Mouse (Mus musculus) C2C12 (cell line): Measurements from ENCODE around the gene Scoc. TPM values are rescaled to one million over a fixed set of nuclear protein-coding genes. Genes with fewer than 3 reads are reported as not detected.
"Not testable (repeated sequence)": the region's sequence is repeated elsewhere in the genome, so short reads cannot be mapped to it uniquely, and the experiment has no call there.

Experiments used
- H3K27me3 ChIP-seq: one replicate; pipeline ENCODE4 v1.6.1; 2011; ENCODE audit not compliant: control insufficient read depth, insufficient read depth, insufficient read length
- H3K36me3 ChIP-seq: one replicate; pipeline ENCODE4 v1.6.1; 2011; ENCODE audit not compliant: control insufficient read depth, insufficient read depth
- H3K4me3 ChIP-seq: one replicate; pipeline ENCODE4 v1.5.1; 2011; ENCODE audit warnings: mild to moderate bottlenecking, control low read depth; ENCODE audit not compliant: poor library complexity, insufficient read depth, severe bottlenecking
- H3K79me2 ChIP-seq: one replicate; pipeline ENCODE4 v1.6.1; 2011; ENCODE audit not compliant: control insufficient read depth, insufficient read depth
- H3K79me3 ChIP-seq: one replicate; pipeline ENCODE4 v1.6.1; 2011; ENCODE audit warnings: low read depth, control low read depth
- H3ac ChIP-seq: one replicate; pipeline ENCODE3; 2011; ENCODE audit warnings: low read depth; ENCODE audit not compliant: control insufficient read depth, insufficient read length
- CEBPB ChIP-seq: IDR thresholded peaks from one replicate; pipeline ENCODE4 v1.6.1; 2011; ENCODE audit warnings: low read depth, mild to moderate bottlenecking, control low read depth, moderate library complexity
- CTCF ChIP-seq: IDR thresholded peaks from one replicate; pipeline ENCODE4 v1.5.1; 2011; ENCODE audit not compliant: control insufficient read depth, insufficient read depth, insufficient read length
- FOSL1 ChIP-seq: IDR thresholded peaks from one replicate; pipeline ENCODE4 v1.8.0; 2011; ENCODE audit warnings: mild to moderate bottlenecking, low read length; ENCODE audit not compliant: poor library complexity, insufficient read depth, severe bottlenecking
- MAX ChIP-seq: IDR thresholded peaks from one replicate; pipeline ENCODE4 v1.6.1; 2011; ENCODE audit warnings: mild to moderate bottlenecking, control low read depth
- MYOD1 ChIP-seq: IDR thresholded peaks from one replicate; pipeline ENCODE4 v1.6.1; 2011; ENCODE audit warnings: low read depth; ENCODE audit not compliant: control insufficient read depth, insufficient read length
- MYOG ChIP-seq: IDR thresholded peaks from one replicate; pipeline ENCODE4 v1.6.1; 2011; ENCODE audit not compliant: control insufficient read depth, insufficient read length; ENCODE audit errors: extremely low read depth
- USF1 ChIP-seq: IDR thresholded peaks from one replicate; pipeline ENCODE4 v1.6.1; 2011; ENCODE audit warnings: low read depth, mild to moderate bottlenecking, control low read depth, moderate library complexity
- polyA plus RNA-seq: library from polyadenylated mRNA; unstranded; fragments of >200 nt; fragmentation: generic; extraction: Trizol; gene quantifications from one replicate; pipeline ENCODE4 v1.2.1, GENCODE M21; 2012; ENCODE audit warnings: missing spikeins

Scoc gene
- polyA plus RNA-seq, 1 experiment, result 41.6 TPM

DNA sequence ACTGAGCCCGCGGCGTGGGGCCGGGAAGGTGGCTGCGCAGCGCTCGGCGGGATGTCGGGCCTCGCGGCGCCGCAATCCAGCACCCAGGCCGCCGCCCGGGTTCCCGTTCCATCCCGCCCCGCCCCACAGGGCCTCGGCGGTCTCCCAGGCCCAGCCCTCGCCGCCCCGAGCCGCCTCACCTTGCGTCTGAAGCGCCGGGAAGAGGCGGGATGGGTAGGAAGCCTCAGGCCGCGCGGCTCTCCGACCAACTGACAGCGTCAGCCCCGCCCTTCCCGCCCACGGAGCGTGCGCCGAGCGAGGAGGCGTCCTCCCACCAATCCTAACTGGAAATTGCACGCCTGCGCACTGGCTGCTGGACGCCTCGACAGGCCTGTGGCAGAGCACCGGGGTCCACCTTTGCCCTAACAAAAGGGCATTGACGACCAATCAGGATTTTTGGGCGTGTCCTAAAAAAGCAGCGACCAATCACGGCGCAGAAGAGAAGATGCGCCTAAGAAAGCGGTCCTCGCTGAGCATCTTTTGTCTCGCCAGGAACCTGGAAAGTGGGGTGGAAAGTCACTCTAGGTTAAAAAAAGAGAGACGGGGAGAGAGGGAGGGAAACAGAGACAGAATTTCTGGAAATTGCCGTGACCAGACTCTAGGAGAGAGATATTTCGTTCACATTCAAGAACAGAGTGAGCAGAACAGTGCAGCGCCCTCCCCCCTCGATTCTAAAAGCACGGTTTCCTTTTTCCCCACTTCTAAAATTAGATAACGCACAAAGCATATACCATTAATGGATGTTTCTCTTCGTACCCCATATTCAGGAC is 15.7 kb downstream of the Scoc start:
- TF ChIP-seq MAX (peak; percentile 25), MYOG (no peak), FOSL1 (no peak), CEBPB (no peak), USF1 (no peak)
- Histone ChIP-seq H3K79me2 (peaks cover 30% of the 10 kb centered on the region), H3ac (peak overlapping the region; percentile 95), H3K79me3 (peaks cover 16% of the 10 kb centered on the region), H3K4me3 (peak overlapping the region; percentile 80), H3K36me3 (peaks cover 8% of the 10 kb centered on the region), H3K27me3 (no peaks in the 10 kb centered on the region)

DNA sequence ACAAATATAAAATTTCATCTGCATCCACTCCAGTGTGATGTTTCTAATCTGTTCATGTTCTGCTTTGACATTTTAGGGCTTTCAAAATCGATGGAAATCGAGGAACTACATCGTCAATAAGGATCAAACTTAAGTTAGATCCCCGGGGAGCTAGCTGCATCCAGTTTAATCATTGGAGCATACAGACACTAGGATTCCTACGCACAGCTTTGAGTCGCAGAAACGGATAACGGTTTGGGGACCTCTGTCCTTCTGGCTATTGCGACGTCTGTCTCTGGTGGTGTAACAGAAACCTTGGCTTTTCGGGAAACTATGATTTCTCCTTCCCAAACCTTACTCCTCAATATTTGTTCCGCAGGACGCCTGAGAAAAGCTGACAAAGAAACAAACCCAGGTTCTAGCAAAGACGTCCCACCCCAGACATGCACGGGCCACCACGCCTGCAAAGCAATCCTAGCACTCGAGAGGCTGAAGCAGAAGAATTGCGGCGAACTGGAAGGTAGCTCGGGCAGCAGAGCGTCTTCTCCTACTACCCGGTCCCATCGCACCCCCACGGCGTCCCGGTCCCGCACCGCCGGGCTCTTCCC is 16.4 kb downstream of the Scoc start:
- H3K79me2 ChIP-seq, result peaks cover 35% of the 10 kb centered on the region
- peak overlapping the region; percentile 95 for H3ac ChIP-seq
- no peak for TF ChIP-seq MYOG
- TF ChIP-seq CTCF, result no peak
- TF ChIP-seq MAX, result no peak
- no peak for TF ChIP-seq FOSL1
- TF ChIP-seq MYOD1, result no peak
- no peak for TF ChIP-seq CEBPB
- TF ChIP-seq USF1, result no peak
- peaks cover 19% of the 10 kb centered on the region for H3K79me3 ChIP-seq
- no peaks in the 10 kb centered on the region for H3K27me3 ChIP-seq
- H3K36me3 ChIP-seq, result peaks cover 10% of the 10 kb centered on the region
- H3K4me3 ChIP-seq, result peak overlapping the region; percentile 80

DNA sequence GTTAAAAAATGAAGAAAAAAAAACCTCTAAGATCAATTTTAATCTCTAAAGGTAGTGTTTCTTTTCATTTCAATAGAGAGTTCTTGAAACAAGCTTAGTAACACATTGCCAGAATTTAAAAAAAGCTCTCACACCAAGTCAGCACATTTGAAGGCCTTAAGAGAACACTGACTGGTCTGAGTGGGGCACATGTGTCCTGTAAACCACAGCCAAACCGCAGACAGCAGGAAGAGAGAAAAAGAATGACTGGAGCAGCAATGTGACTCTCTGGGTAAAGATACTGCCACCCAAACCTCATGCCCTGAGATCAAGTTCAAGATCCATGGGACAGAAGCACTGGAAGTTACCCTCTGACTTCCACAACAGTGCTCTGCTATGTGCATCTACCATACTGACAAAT is 21.1 kb downstream of the Scoc start:
- Histone ChIP-seq H3K27me3 (no peaks in the 10 kb centered on the region), H3K4me3 (no peak overlapping the region), H3ac (no peak overlapping the region), H3K36me3 (peaks cover 30% of the 10 kb centered on the region), H3K79me2 (peaks cover 35% of the 10 kb centered on the region), H3K79me3 (peaks cover 19% of the 10 kb centered on the region)
- TF ChIP-seq USF1, result no peak
- TF ChIP-seq CTCF, result no peak
- TF ChIP-seq MYOG, result no peak
- TF ChIP-seq FOSL1, result no peak
- TF ChIP-seq MYOD1, result no peak
- TF ChIP-seq MAX, result no peak
- no peak for TF ChIP-seq CEBPB

DNA sequence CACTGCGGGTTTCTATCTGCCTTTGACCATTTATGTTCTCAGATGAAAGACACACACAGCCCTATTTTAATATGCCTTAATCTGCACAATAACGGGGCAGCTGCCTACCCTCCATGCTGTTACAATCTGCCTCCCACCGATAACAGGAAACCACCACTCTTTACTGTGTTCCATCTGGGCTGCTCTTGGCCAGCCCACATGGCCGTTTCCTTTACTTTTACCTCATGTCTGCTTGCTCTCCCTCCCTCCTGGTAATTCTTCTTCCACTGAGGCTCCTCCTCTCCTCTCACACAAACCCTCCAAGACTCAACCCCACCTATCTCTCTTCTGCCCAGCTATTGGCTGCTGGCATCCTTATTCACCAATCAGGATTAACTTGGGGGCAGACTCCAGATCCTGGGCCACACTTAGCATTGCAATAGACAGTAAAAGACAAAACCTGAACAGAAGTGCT is 29.1 kb downstream of the Scoc start:
- Histone ChIP-seq H3K36me3 (peaks cover 18% of the 10 kb centered on the region), H3ac (no peak overlapping the region), H3K27me3 (peaks cover 5% of the 10 kb centered on the region), H3K4me3 (no peak overlapping the region), H3K79me2 (no peaks in the 10 kb centered on the region), H3K79me3 (no peaks in the 10 kb centered on the region)
- no peak for TF ChIP-seq MYOD1
- no peak for TF ChIP-seq CEBPB
- no peak for TF ChIP-seq CTCF
- TF ChIP-seq MAX, result no peak
- no peak for TF ChIP-seq USF1
- TF ChIP-seq FOSL1, result no peak
- no peak for TF ChIP-seq MYOG

DNA sequence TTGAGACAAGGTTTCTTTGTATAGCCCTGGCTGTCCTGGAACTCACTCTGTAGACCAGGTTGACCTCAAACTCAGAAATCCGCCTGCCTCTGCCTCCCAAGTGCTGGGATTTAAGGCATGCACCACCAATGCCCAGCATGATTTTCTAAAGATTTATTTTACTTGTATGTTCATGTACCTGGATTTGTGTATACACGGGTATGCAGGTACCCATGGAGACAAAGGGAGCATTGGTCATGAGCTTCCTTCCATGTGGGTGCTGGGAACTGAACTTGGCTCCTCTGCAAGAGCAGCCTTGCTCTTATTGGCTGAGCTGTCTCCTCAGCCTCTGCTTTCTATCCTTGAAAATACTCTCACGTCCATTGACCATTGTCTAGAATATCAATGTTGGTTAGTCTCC is 29.6 kb downstream of the Scoc start:
- peaks cover 14% of the 10 kb centered on the region for H3K36me3 ChIP-seq
- H3K79me2 ChIP-seq, H3K27me3 ChIP-seq, H3K4me3 ChIP-seq, H3K79me3 ChIP-seq, H3ac ChIP-seq: not testable (repeated sequence)

DNA sequence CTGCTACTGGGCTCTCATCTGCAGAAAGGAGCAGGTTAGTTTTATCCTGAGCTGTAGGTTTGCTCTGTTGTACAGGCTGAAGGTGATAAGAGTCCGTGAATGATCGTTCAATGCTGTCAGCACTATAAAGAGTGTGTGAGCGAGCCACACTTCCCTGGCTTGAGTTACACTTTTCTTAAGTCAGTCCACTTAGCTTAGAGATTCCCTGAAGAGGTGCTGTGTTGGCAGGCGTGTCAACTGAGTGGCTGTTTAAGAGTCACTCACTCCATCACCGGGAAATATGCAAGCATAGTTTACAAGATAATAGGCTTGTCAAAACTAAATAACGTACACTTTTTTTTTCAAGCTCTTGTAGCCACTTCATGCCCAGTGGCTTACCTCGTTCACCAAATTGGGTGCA is 31.2 kb downstream of the Scoc start:
- Histone ChIP-seq H3K36me3 (no peaks in the 10 kb centered on the region), H3K79me2 (no peaks in the 10 kb centered on the region), H3ac (no peak overlapping the region), H3K79me3 (no peaks in the 10 kb centered on the region), H3K27me3 (peaks cover 9% of the 10 kb centered on the region), H3K4me3 (no peak overlapping the region)
- no peak for TF ChIP-seq FOSL1
- TF ChIP-seq MYOG, result no peak
- no peak for TF ChIP-seq USF1
- no peak for TF ChIP-seq CEBPB
- TF ChIP-seq MAX, result no peak
- TF ChIP-seq MYOD1, result no peak
- no peak for TF ChIP-seq CTCF
